Mouse (Mus musculus) intestine, embryonic 16.5 days (tissue): Measurements from ENCODE around the gene Nxpe3. TPM values are rescaled to one million over a fixed set of nuclear protein-coding genes. Genes with fewer than 3 reads are reported as not detected.

ENCODE experiments used
- ATAC-seq: fragments of 200-750 bp; cut with Nextera tagmentation; 2 replicates; pipeline ENCODE4 v1.8.0; 2017; ENCODE audit warnings: moderate TSS enrichment, moderate library complexity
- H3K27ac ChIP-seq: fragments of 300-500 bp; sonication (generic); 2 replicates; pipeline ENCODE4 v1.5.1; 2014; ENCODE audit warnings: mild to moderate bottlenecking, low read length
- H3K27me3 ChIP-seq: fragments of 300-500 bp; sonication (generic); replicated peaks from 2 replicates; pipeline ENCODE4 v1.6.1; 2014; ENCODE audit warnings: low read length, control low read depth, mixed read lengths; ENCODE audit not compliant: control insufficient read depth, insufficient read depth
- H3K36me3 ChIP-seq: fragments of 300-500 bp; sonication (generic); 2 replicates; pipeline ENCODE4 v1.6.1; 2014; ENCODE audit warnings: low read length, control low read depth; ENCODE audit not compliant: control insufficient read depth, insufficient read depth
- H3K4me1 ChIP-seq: fragments of 300-500 bp; sonication (generic); 2 replicates; pipeline ENCODE4 v1.6.1; 2014; ENCODE audit warnings: low read length, control low read depth, mixed read lengths; ENCODE audit not compliant: control insufficient read depth, insufficient read depth
- H3K4me2 ChIP-seq: fragments of 300-500 bp; sonication (generic); 2 replicates; pipeline ENCODE4 v1.6.1; 2014; ENCODE audit warnings: low read depth, low read length, control low read depth
- H3K4me3 ChIP-seq: fragments of 300-500 bp; sonication (generic); 2 replicates; pipeline ENCODE4 v1.5.1; 2014; ENCODE audit warnings: mild to moderate bottlenecking, low read length
- H3K9ac ChIP-seq: fragments of 300-500 bp; sonication (generic); 2 replicates; pipeline ENCODE4 v1.6.1; 2014; ENCODE audit warnings: low read depth, low read length
- H3K9me3 ChIP-seq: fragments of 300-500 bp; sonication (generic); 2 replicates; pipeline ENCODE4 v1.6.1; 2016; ENCODE audit warnings: low read length, control low read depth; ENCODE audit not compliant: control insufficient read depth
- WGBS: fragments of 180-500 bp; shearing (Covaris S2); extraction: QIAGEN DNeasy Blood & Tissue Kit; methylation state at CpG from one replicate; pipeline ENCODE4 v1.1.7; 2014; 5-methylcytosine and 5-hydroxymethylcytosine counted together
- polyA plus RNA-seq: library from polyadenylated mRNA; unstranded; fragments of >200 nt; fragmentation: Nextera tagmentation; extraction: Ambion mirVana; gene quantifications from 2 replicates; pipeline ENCODE4 v1.2.1, GENCODE M21; 2015

Gene Nxpe3
- polyA plus RNA-seq, 1 experiment from 2014 or later, result 1.7 TPM

DNA sequence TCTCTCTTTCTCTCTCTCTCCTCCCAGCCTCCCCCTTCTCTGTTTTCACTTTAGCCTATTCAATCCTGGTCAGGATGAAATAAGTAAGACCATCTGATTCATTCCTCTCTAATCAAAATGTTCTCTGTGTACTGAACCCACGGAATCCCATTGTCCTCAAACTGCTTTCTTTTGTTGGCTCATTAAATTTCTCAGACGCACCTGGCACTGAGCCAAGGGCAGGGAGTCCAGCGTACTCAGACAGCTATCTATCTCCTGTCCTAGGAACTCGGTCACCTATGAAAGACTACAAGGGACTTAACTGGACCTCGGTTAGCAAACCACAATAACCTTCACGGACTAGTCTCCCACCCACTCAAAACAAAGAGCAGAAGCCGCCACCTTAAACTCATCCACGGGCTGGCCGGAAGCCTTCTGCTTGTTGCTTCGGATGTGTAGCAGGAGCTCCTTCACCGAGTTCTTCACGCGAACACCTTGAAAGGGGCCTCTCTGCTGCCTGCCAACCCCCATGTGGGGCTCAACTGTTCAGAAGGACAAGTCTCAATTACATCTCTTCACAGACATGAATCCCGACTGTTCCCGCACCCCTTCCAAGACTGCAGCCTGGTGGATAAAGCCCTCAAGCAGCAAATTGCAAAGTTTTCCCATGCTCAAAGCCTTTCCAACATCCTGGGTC, 75.8 kb downstream of the Nxpe3 start:
- H3K27me3 ChIP-seq, result no peaks in the 10 kb centered on the region
- H3K9ac ChIP-seq, result peak overlapping the region; percentile 96
- WGBS, result 26% methylated on average over 15 of the region's 15 CpGs
- peaks cover 22% of the 10 kb centered on the region for H3K36me3 ChIP-seq
- ATAC-seq, result no peak
- H3K4me1 ChIP-seq, result peaks cover 32% of the 10 kb centered on the region
- peak overlapping the region; percentile 88 for H3K27ac ChIP-seq
- peak overlapping the region; percentile 93 for H3K4me3 ChIP-seq
- peak overlapping the region; percentile 62 for H3K4me2 ChIP-seq
- H3K9me3 ChIP-seq, result no peaks in the 10 kb centered on the region

- peaks cover 29% of the 10 kb centered on the region for H3K36me3 ChIP-seq
- peaks cover 19% of the 10 kb centered on the region; the same call in 1 of the 2 replicates for H3K4me1 ChIP-seq
- peak overlapping the region; percentile 93; the same call in 1 of the 2 replicates for H3K4me3 ChIP-seq
- H3K27ac ChIP-seq, result no peak overlapping the region
- H3K4me2 ChIP-seq, result peak overlapping the region; percentile 62
- 0 out of 2 replicates have a peak overlapping the region, but pooled peaks have one; percentile 33 for H3K9ac ChIP-seq
- no peaks in the 10 kb centered on the region for H3K27me3 ChIP-seq
- WGBS, result 88% methylated on average over 28 of the region's 28 CpGs
- H3K9me3 ChIP-seq, result no peaks in the 10 kb centered on the region
- no peak for ATAC-seq
Observed at GRCm38 (mm10) chr16:55817717-55818515, 77.2 kb downstream of the Nxpe3 start.

DNA sequence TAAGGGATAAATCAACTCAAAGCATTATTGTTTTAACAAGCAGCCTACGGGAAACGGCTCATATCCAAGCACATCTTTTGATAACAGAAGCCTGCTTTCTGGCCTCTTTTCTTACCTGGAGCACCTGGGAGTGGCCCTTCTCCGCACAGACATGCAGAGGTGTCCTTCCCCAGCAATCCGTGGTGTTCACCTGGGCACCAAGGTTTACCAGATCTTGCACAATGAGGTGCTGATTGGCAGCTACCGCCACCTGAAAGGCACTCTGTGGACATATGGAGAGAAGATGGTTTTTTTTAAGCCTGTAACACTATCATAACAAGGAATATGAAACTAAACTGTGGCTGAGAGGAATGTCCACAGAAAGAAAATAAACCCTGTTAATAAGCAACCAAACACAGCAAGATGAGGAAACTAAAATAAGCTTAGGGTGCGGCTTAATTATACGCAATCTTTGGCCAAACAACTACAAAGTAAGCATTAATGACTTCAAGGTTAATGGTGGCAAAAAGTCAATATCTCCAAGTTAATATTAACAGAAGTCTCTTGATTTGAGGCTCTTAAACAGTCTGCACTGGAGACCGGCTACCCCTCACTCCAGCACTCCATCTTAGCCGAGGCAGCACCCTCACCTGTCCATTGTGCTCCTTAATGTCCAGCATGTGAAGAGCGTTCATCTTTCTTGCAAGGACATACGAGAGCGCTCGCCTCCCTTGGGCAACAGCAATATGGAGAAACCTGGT, 78.7 kb downstream of the Nxpe3 start:
- Histone ChIP-seq H3K27ac (peak overlapping the region; percentile 82), H3K4me1 (peaks cover 19% of the 10 kb centered on the region; the same call in 1 of the 2 replicates), H3K9me3 (no peaks in the 10 kb centered on the region), H3K36me3 (peaks cover 35% of the 10 kb centered on the region), H3K4me3 (0 out of 2 replicates have a peak overlapping the region, but pooled peaks have one; percentile 19), H3K9ac (no peak overlapping the region), H3K27me3 (no peaks in the 10 kb centered on the region), H3K4me2 (peak overlapping the region; percentile 32)
- peak; percentile 90 for ATAC-seq
- WGBS, result 67% methylated on average over 13 of the region's 13 CpGs

DNA sequence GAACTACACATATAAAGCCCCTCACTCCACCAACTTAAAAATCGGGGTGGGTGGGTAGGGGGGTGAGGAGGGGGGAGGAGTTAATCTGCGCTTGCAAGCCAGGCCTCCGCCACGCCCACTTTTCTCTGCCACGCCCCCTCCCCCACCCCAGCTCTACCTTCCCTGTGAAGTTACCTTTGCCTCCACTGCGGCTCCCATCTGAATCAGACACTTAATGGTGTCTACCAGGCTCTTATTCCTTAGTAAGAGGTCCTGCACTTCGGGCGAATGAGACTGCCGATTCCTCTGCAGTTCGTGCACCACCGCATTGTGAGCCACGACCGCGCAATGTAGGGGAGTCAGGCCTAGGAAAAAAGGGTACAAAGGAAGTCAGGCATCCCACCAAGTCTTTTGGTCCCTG, 79.6 kb downstream of the Nxpe3 start:
- H3K4me3 ChIP-seq, result no peak overlapping the region
- peaks cover 19% of the 10 kb centered on the region; the same call in 1 of the 2 replicates for H3K4me1 ChIP-seq
- no peak overlapping the region for H3K9ac ChIP-seq
- H3K27me3 ChIP-seq, result no peaks in the 10 kb centered on the region
- peak overlapping the region; percentile 69 for H3K27ac ChIP-seq
- H3K36me3 ChIP-seq, result peaks cover 38% of the 10 kb centered on the region
- H3K9me3 ChIP-seq, result no peaks in the 10 kb centered on the region
- H3K4me2 ChIP-seq, result peak overlapping the region; percentile 32
- no peak for ATAC-seq
- 74% methylated on average over 14 of the region's 14 CpGs for WGBS

DNA sequence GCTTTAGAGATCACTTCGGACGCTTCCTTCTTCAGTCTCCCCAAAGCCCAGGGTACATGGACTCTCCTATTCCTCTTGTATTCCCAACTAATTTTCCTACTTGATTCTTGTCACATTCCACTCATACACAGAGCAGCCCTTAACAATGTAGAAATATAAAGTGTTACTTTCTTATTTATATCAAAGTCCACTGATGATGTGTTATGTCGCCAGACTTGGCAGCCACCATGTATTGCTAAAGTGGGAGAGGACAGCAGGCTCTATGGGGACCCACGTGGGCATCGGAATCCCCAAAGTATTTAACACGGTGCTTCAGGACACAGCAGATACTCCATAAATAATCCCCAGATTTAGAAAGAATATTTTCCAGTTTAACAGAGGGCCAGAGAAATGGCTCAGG, 80.4 kb downstream of the Nxpe3 start:
- H3K36me3 ChIP-seq, result peaks cover 40% of the 10 kb centered on the region
- H3K9me3 ChIP-seq, result no peaks in the 10 kb centered on the region
- peaks cover 18% of the 10 kb centered on the region; the same call in 1 of the 2 replicates for H3K4me1 ChIP-seq
- ATAC-seq, result no peak
- no peak overlapping the region for H3K4me3 ChIP-seq
- WGBS, result 91% methylated on average over 6 of the region's 6 CpGs
- no peaks in the 10 kb centered on the region for H3K27me3 ChIP-seq
- H3K27ac ChIP-seq, result no peak overlapping the region
- no peak overlapping the region for H3K9ac ChIP-seq
- H3K4me2 ChIP-seq, result no peak overlapping the region

DNA sequence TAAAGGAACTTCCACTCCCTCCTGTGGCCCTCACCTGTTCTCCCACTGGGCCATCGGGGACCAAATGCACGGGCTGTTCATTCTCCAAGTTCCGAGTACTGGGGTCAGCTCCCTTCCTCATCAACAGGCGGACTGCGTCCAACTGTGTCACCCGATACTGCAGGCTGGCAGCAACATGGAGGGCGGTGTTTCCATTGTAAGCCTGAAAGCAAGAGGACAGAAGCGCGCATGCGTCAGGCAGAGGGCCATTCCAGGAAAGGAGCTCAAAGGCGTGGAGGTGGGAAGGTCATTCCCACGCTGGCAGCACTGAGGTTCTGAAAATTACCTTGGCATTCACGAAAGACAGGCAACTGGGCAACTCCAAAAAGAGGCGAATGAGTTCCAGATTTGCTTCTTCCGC, 81.2 kb downstream of the Nxpe3 start:
- ATAC-seq, result no peak
- Histone ChIP-seq H3K4me3 (no peak overlapping the region), H3K27ac (no peak overlapping the region), H3K27me3 (no peaks in the 10 kb centered on the region), H3K4me2 (no peak overlapping the region), H3K4me1 (peaks cover 12% of the 10 kb centered on the region; the same call in 1 of the 2 replicates), H3K36me3 (peaks cover 40% of the 10 kb centered on the region), H3K9me3 (no peaks in the 10 kb centered on the region), H3K9ac (no peak overlapping the region)
- 90% methylated on average over 15 of the region's 15 CpGs for WGBS

DNA sequence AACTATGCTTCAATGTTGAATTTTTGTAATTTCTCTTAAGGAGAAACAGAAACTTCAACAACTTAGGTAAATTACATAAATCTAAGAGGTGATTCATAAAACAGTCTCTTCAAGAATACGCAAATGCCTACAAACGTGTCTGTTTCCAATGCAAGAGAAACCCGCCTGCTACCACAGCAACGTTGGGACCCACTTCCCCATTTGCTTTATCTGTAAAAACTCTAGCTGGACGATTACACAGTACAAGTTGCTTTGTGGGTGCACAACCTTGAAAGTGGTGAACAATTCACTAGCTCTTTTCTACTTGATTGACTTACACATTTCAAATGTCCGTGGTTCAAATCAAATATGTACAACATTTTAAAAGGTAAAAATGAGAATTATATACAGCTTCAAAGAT, 83.3 kb downstream of the Nxpe3 start:
- no peaks in the 10 kb centered on the region for H3K27me3 ChIP-seq
- H3K4me1 ChIP-seq, result 0 out of 2 replicates have a peak, but pooled peaks cover 3% of the 10 kb centered on the region
- peaks cover 33% of the 10 kb centered on the region for H3K36me3 ChIP-seq
- H3K4me3 ChIP-seq, result no peak overlapping the region
- H3K9ac ChIP-seq, result no peak overlapping the region
- no peak for ATAC-seq
- H3K9me3 ChIP-seq, result no peaks in the 10 kb centered on the region
- H3K27ac ChIP-seq, result no peak overlapping the region
- H3K4me2 ChIP-seq, result no peak overlapping the region
- 77% methylated on average over 6 of the region's 6 CpGs for WGBS

GRCm38 (mm10) chr16:55809779-55810514, 85.1 kb downstream of the Nxpe3 start:
- Histone ChIP-seq H3K9ac (no peak overlapping the region), H3K27me3 (no peaks in the 10 kb centered on the region), H3K9me3 (no peaks in the 10 kb centered on the region), H3K27ac (no peak overlapping the region), H3K4me3 (no peak overlapping the region), H3K36me3 (peaks cover 23% of the 10 kb centered on the region), H3K4me2 (no peak overlapping the region), H3K4me1 (no peaks in the 10 kb centered on the region)
- 0 out of 2 replicates have a peak, but pooled peaks have one; percentile 16 for ATAC-seq
- WGBS, result 94% methylated on average over 9 of the region's 9 CpGs
